Mouse (Mus musculus): ENCODE results near the gene Aatk. TPM values are rescaled to one million over a fixed set of nuclear protein-coding genes. Genes with fewer than 3 reads are reported as not detected.

Aatk gene
- total RNA-seq, 2 experiments from 2014 or later: 193 to 203 TPM

DNA sequence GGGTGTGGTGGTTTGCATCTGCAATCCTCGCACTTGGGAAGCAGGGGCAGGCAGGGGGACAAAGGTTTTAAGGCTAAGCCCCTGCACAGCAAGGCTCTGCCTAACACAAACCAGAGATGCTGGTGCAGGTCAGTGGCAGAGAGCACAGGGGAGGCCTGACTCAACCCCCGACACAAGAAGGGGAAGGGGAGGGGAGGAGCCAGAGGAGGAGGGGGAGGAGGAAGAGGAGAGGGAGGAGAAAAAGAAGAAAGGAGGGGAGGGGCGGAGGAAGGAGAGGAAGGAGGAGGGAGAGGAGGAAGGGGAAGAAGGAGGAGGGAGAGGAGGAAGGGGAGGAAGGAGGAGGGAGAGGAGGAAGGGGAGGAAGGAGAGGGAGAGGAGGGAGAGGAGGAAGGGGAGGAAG is 12.7 kb downstream of the Aatk start:
- intact Hi-C loops (cut with DNase I): no loop called here
- no peak for DNase-seq (ENCODE audit: extremely low spot score in 1 of 2, low spot score in 2 of 2)
- no peak overlapping the region for H3K27ac ChIP-seq
- H3K4me3 ChIP-seq: no peak overlapping the region
- TF ChIP-seq CTCF (IDR thresholded peaks at IDR 0.05): no peak

DNA sequence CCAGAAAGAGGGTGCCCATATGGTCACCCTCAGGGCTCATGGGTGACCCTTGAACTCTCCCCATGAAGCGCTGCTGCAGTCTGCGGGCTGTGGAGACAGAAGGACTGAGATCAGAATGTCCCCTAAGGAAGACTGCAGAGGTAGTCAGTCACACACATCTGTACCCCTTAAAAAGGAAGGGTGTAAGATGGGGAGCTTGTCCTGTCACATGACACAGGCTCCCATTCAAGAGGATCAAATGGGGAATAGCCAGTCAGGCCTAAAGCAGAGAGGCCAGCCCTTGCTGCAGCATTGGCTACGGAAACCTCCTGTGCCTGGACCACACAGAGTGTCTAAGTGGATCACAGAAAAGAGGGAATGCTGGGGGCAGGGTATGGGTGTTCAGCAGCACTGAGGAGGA is 13.5 kb downstream of the Aatk start:
- TF ChIP-seq CTCF (IDR thresholded peaks at IDR 0.05): no peak
- DNase-seq (ENCODE audit: extremely low spot score in 1 of 2, low spot score in 2 of 2): no peak
- H3K27ac ChIP-seq: no peak overlapping the region
- intact Hi-C loops (cut with DNase I): no loop called here
- H3K4me3 ChIP-seq: no peak overlapping the region

DNA sequence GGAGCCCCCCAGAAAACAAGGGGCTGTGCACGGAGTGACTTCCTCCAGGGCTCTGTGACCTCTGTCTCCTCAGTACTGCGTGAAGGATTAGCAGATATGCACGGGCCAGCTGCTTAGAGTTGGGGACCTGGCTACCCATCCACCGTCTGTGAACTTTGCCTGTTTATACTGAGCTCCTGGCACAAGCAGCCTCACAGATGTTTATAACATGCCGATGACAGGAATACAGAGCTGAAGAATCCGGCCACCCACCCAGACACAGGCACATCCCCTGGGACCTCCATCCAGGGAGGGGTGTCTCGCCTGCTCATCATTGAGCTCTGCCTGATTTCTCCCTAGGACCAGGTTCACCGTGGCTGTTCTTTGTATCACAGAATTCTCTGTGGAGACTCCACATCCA is 14.9 kb downstream of the Aatk start:
- intact Hi-C loops (cut with DNase I): no loop called here
- no peak overlapping the region for H3K27ac ChIP-seq
- DNase-seq (ENCODE audit: extremely low spot score in 1 of 2, low spot score in 2 of 2): no peak
- TF ChIP-seq CTCF (IDR thresholded peaks at IDR 0.05): no peak
- no peak overlapping the region for H3K4me3 ChIP-seq

DNA sequence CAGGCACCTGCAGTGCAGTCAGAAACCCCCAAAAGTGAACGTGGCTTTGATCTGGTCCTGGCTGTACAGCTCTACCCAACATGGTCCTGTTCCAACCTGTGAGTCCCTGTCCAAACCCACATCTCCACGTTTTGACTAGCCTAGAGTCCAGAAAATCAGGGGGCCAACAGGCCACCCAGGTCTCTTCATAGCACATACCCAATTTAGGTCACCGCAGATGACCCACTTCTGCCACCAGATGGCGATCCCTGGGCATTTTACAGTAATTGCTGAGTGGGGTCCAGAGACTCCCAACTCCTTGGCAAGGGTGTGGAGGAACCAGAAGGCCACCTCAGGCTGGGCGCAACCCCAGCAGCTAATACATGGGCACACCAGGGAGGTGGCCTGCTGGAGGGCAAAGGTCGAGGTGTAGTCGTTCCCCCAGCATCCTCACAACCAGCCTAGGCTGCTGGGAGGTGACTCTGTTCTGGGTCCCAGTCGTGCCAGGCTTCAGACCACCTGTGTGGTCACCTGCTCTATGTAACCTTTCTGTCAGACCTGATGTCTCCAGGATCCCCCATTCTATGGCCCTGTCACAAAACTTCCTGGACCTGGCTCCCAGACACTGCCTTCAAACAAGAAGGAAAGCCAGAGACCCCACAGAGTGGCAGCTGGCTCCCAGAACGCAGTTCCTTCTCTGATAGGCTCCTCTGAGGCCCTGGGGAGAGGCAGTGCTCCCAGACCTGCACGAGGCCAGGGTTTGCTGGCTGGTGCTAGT is 16.6 kb downstream of the Aatk start:
- intact Hi-C loops (cut with DNase I): loop anchor here (1.0 kb wide), 1 partner anchor 35 kb away; no protein-coding TSS in a partner anchor
- peak overlapping the region; percentile 13 for H3K27ac ChIP-seq
- H3K4me3 ChIP-seq: no peak overlapping the region
- peak; percentile 69 for TF ChIP-seq CTCF (IDR thresholded peaks at IDR 0.05)
- DNase-seq (ENCODE audit: extremely low spot score in 1 of 2, low spot score in 2 of 2): no peak

DNA sequence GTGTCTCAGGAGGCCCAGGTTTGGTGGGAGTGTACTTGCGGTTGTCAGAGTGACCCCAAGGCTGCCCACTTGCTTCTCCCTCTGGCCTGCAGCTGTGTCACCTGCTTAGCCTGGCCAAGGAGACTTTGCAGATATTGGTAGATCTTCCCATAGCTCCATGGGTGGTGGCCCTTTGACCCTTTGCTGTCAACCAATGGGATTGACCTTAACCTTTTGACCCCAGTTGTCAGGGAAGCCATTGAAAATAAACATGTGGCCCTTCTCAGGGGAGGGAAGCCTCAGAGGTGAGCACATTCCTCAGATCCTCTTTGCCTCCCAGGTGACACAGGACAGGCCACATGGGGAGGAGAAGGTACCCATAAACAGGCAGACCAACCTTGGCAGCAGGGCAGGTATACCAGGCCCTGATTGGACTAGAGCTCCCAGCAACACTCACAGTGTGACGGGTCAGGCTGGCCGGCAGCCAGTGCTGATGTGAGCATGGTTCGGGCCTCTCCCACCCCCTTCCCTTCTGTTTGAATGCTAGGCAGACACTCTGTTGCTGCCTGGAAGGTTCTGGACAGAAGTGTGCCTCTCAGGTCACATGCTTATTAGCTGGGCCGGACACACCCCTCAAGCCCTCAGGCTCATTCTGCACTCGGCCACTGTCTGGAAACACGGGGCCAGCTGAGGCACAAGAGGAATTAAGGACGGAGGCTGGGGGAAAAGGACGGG is 17.4 kb downstream of the Aatk start:
- DNase-seq (ENCODE audit: extremely low spot score in 1 of 2, low spot score in 2 of 2): no peak
- H3K27ac ChIP-seq: peak overlapping the region; percentile 13
- no peak for TF ChIP-seq CTCF (IDR thresholded peaks at IDR 0.05)
- H3K4me3 ChIP-seq: no peak overlapping the region
- intact Hi-C loops (cut with DNase I): loop anchor here (1.0 kb wide), 1 partner anchor 36 kb away; no protein-coding TSS in a partner anchor

DNA sequence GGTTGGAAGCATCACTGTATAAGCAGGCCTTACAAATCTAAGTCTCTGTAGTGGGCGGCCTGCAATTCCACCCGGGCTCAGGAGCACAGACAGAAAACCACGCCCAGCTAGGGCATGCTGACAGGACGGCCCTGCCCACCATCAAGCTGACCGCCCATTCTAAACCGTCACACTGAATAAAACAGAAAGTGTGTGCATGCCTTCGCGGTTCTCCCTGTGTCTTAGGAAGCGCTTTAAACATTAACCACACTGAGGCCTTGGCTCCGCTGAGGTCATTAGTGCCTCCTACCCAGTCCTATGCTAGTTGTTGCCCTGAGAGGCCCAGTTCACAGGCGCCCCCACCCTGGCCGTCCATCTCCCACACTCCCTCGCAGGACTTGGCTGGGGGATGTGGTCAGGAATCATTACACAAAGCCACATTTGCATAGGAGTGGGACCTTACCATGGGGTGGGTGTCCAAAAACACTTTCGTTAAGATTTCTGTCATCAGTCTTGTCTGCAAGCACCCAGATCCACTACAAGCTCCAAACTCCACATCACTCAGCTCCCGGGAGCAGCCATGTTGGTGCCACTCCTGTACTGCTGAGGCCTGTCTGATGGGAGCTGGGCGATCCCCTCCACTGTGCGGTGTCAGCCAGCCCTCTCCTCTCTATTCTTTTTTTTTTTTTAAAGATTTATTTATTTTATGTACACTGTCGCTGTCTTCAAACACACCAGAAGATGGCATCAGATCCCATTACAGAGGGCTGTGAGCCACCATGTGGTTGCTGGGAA is 18.5 kb downstream of the Aatk start:
- Histone ChIP-seq H3K4me3 (no peak overlapping the region), H3K27ac (no peak overlapping the region; the same call in 1 of the 2 replicates)
- intact Hi-C loops (cut with DNase I): no loop called here
- DNase-seq (ENCODE audit: extremely low spot score in 1 of 2, low spot score in 2 of 2): no peak
- no peak; the same call in 1 of the 2 replicates for TF ChIP-seq CTCF (IDR thresholded peaks at IDR 0.05)

DNA sequence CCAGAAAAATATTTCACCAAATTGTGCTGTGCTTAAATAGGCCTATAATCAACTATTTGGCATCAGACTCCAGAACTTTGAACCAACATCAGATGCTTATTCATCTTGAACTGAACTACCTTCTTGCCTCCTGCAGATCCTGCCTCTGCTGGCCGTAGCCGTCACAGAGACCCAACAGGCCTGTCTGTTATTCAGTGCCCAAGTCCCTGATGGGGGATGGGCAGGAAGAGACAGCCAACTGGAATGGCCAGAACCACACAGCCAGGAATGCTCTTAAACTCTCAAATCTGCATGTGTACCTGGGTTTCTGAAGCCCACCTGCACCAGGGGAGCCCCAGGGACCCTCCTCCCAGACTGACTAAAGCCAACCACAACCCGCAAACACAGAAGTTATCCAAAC is 20.0 kb downstream of the Aatk start:
- intact Hi-C loops (cut with DNase I): no loop called here
- peak overlapping the region; percentile 15; the same call in 1 of the 2 replicates for H3K27ac ChIP-seq
- no peak for DNase-seq (ENCODE audit: extremely low spot score in 1 of 2, low spot score in 2 of 2)
- no peak overlapping the region for H3K4me3 ChIP-seq
- TF ChIP-seq CTCF (IDR thresholded peaks at IDR 0.05): no peak

DNA sequence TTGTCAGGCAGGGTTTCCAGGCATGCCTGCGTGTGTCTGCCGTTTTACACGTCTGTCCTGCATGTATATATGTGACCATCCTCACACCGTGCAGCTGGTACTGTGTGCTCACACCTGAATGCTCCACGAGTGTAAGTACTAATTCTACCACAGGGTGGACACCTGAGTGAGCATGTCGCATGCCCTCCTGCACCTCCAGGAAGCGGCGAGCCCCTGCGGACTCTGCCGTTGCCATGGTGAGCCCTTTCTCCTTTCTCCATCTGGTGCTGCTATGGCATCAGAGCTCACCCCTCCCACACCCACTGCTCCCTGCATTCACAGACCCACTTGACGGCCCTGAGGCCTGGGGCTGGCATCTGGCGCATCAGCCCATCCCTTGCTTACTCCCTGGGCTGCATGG is 24.1 kb downstream of the Aatk start:
- no peak overlapping the region; the same call in 1 of the 2 replicates for H3K4me3 ChIP-seq
- intact Hi-C loops (cut with DNase I): no loop called here
- H3K27ac ChIP-seq: peak overlapping the region; percentile 80
- no peak; the same call in none of the 2 replicates for TF ChIP-seq CTCF (IDR thresholded peaks at IDR 0.05)
- no peak for DNase-seq (ENCODE audit: extremely low spot score in 1 of 2, low spot score in 2 of 2)

DNA sequence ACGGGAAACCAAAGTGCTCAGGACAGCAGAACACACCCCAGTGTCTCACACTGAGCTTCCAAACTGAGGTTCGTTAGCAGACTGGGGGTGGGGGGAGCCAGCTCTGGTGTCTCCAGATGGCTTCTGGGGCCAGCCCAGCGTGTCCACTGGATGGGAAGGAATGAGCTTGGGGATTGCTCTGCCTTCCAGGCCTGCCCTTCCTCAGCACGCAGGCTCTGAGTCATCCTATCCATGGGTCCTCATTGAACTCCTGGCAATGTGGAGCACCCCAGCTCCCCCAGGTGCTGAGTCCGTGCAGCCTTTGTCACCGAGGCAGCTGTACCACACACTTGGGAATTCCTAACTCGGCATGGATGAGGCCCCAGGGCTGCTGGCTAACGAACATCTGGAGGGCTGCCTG is 24.8 kb downstream of the Aatk start:
- no peak for TF ChIP-seq CTCF (IDR thresholded peaks at IDR 0.05)
- Histone ChIP-seq H3K4me3 (no peak overlapping the region), H3K27ac (peak overlapping the region; percentile 41)
- intact Hi-C loops (cut with DNase I): no loop called here
- DNase-seq (ENCODE audit: extremely low spot score in 1 of 2, low spot score in 2 of 2): no peak

DNA sequence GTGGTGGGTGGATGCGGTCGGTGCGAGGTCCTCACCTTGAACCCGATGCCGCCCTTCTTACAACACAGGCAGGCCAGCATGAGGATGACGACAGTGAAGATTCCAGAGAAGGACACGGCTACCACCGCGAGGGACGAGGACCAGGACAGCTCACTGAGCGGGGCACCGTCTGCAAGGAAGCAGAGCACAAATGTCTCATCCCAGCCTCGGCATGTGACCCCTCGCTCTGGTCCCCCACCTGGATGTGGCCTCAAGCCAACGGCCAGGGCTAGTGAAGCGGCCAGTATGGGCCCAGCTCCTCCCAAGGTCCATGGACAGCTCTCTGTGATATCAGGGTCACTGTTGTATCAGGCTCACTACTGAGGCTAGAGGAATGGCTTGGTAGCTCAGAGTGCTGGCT is 25.6 kb downstream of the Aatk start:
- H3K4me3 ChIP-seq: no peak overlapping the region
- TF ChIP-seq CTCF (IDR thresholded peaks at IDR 0.05): no peak
- DNase-seq (ENCODE audit: extremely low spot score in 1 of 2, low spot score in 2 of 2): no peak
- H3K27ac ChIP-seq: no peak overlapping the region; the same call in 1 of the 2 replicates
- intact Hi-C loops (cut with DNase I): no loop called here

DNA sequence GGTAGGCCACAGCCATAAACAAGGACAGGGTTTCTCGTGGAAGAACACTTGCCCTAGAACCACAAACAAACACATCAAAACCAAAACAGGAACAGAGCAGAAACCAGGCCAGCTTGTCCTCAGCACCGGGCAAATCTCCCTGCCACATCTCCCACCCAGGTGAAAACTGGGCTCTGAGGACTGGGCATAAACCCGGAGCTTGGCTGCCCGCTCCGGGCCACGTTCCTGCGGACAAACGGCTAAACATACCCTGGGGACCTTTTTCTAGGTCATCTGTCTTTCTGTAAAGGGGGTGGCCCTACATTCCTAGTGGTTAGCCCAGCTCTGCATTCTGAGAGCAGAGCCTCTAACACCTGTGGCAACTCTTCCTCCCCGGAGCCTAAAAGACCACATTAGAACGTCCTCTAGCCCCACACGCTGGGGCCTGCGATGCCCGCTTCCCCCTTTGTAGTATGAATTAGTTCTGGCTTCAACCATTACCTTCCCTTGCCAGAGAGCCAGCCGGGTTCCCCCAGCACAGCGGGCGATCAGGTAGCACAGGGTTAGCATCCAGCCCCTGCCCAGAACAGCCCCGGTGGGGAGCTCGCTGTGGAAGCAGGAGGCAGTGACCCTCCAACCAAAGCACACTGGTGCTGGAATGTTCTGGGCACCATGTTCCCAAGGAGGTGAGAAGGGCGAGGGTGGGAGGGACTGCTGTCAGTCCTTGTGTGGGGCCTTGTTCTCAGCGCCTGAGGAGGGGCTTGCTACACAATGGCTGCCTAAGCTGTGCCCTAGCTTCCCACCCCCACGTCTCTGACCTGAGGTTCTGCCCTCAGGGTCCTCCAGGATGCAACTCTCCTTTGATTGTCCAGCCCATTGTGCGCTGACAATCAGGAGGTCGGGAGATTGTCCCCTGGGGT is 27.2 kb downstream of the Aatk start:
- H3K27ac ChIP-seq: peak overlapping the region; percentile 84
- DNase-seq (ENCODE audit: extremely low spot score in 1 of 2, low spot score in 2 of 2): no peak
- H3K4me3 ChIP-seq: no peak overlapping the region
- intact Hi-C loops (cut with DNase I): loop anchor here (10.0 kb wide), 1 partner anchor 285 kb away; no protein-coding TSS in a partner anchor
- TF ChIP-seq CTCF (IDR thresholded peaks at IDR 0.05): no peak
